Mouse (Mus musculus) adipocyte (in vitro differentiated cells): Measurements from ENCODE around the gene Als2cl.

Experiments used
- DNase-seq: peaks from one replicate; pipeline ENCODE4 v3.0.0-alpha.2; 2016; ENCODE audit warnings: low spot score

The Als2cl gene

GRCm38 (mm10) chr9:110880772-110881171 is 1.1 kb downstream of the Als2cl start:
- DNase-seq: peak; percentile 21

- no peak for DNase-seq
Measured at GRCm38 (mm10) chr9:110881953-110882352, 2.3 kb downstream of the Als2cl start.

GRCm38 (mm10) chr9:110887388-110888303 is 8.0 kb downstream of the Als2cl start:
- peak; percentile 41 for DNase-seq

- no peak for DNase-seq
Measured at GRCm38 (mm10) chr9:110888935-110889334, 9.3 kb downstream of the Als2cl start.

GRCm38 (mm10) chr9:110890026-110890783 is 10.5 kb downstream of the Als2cl start:
- no peak for DNase-seq

GRCm38 (mm10) chr9:110891077-110891828 is 11.6 kb downstream of the Als2cl start:
- DNase-seq: no peak

- no peak for DNase-seq
Measured at GRCm38 (mm10) chr9:110892552-110892951, 12.9 kb downstream of the Als2cl start.

GRCm38 (mm10) chr9:110893429-110893828 is 13.8 kb downstream of the Als2cl start:
- DNase-seq: no peak

- no peak for DNase-seq
Measured at GRCm38 (mm10) chr9:110895507-110895906, 15.8 kb downstream of the Als2cl start.

GRCm38 (mm10) chr9:110895994-110896393 is 16.3 kb downstream of the Als2cl start:
- no peak for DNase-seq

GRCm38 (mm10) chr9:110896595-110896994 is 16.9 kb downstream of the Als2cl start:
- DNase-seq: no peak

- DNase-seq: no peak
Measured at GRCm38 (mm10) chr9:110899451-110900008, 19.9 kb downstream of the Als2cl start.

GRCm38 (mm10) chr9:110901204-110901603 is 21.5 kb downstream of the Als2cl start:
- no peak for DNase-seq

- DNase-seq: peak; percentile 57
Measured at GRCm38 (mm10) chr9:110902271-110902670, 22.6 kb downstream of the Als2cl start.

GRCm38 (mm10) chr9:110907201-110907837 is 27.6 kb downstream of the Als2cl start:
- DNase-seq: no peak

- no peak for DNase-seq
Measured at GRCm38 (mm10) chr9:110907838-110908630, 28.4 kb downstream of the Als2cl start.

- DNase-seq: no peak
Measured at GRCm38 (mm10) chr9:110908631-110909016, 29.0 kb downstream of the Als2cl start.

GRCm38 (mm10) chr9:110909371-110909967 is 29.8 kb downstream of the Als2cl start:
- no peak for DNase-seq

- no peak for DNase-seq
Measured at GRCm38 (mm10) chr9:110914631-110915236, 35.1 kb downstream of the Als2cl start.

- no peak for DNase-seq
Measured at GRCm38 (mm10) chr9:110915466-110915865, 35.8 kb downstream of the Als2cl start.
